16 mouse cellular contexts compared by ENCODE assay signal in genomic region chr1:75631729-75632128, GRCm38 (mm10).
"Had no signal": no experiment of that assay in that cellular context is flagged by ENCODE, and none has a peak within 500 bp of the region (broad histone marks: within the 10 kb centered on the region; RNA-seq: fewer than 3 reads in every experiment).

No protein-coding gene starts in this region.

- ATAC-seq: midbrain, embryonic 13.5 days; midbrain, embryonic 15.5 days had no signal

- DNase-seq: lung, adult 18-20 months; lung, embryonic 14.5 days; lung, postnatal 14 days; lung, postnatal 36 days; right cerebral cortex, postnatal 14 days; thymus, adult 2 months; thymus, postnatal 25 days; thymus, postnatal 4 days had no signal

- H3K4me3 ChIP-seq: megakaryocyte, embryonic 14.5 days; midbrain, embryonic 13.5 days; midbrain, embryonic 15.5 days; neural tube, embryonic 12.5 days; stomach, embryonic 15.5 days had no signal

- H3K9me3 ChIP-seq: megakaryocyte, embryonic 14.5 days; midbrain, embryonic 13.5 days; midbrain, embryonic 15.5 days; neural tube, embryonic 12.5 days; stomach, embryonic 15.5 days had no signal

- H3K27me3 ChIP-seq: megakaryocyte, embryonic 14.5 days; midbrain, embryonic 13.5 days; midbrain, embryonic 15.5 days; neural tube, embryonic 12.5 days; stomach, embryonic 15.5 days had no signal

- H3K9ac ChIP-seq: lung, embryonic 14.5 days; midbrain, embryonic 13.5 days; midbrain, embryonic 15.5 days; neural tube, embryonic 12.5 days; stomach, embryonic 15.5 days had no signal

- H3K36me3 ChIP-seq: midbrain, embryonic 13.5 days; midbrain, embryonic 15.5 days; neural tube, embryonic 12.5 days; stomach, embryonic 15.5 days had no signal

- H3K4me2 ChIP-seq: lung, embryonic 14.5 days; midbrain, embryonic 11.5 days; midbrain, embryonic 13.5 days; midbrain, embryonic 15.5 days; neural tube, embryonic 12.5 days; stomach, embryonic 15.5 days had no signal

- H3K4me1 ChIP-seq: megakaryocyte, embryonic 14.5 days; midbrain, embryonic 13.5 days; midbrain, embryonic 15.5 days; neural tube, embryonic 12.5 days; stomach, embryonic 15.5 days had no signal

- H3K27ac ChIP-seq: macrophage; midbrain, embryonic 13.5 days; midbrain, embryonic 15.5 days; neural tube, embryonic 12.5 days; stomach, embryonic 15.5 days; stomach, postnatal 0 days had no signal
